Mouse (Mus musculus) kidney, adult 18-20 months (tissue): Measurements from ENCODE around the gene Nmnat2.

ENCODE experiments used
- DNase-seq: peaks from one replicate; pipeline ENCODE4 v3.0.0; 2021

Nmnat2 gene

DNA sequence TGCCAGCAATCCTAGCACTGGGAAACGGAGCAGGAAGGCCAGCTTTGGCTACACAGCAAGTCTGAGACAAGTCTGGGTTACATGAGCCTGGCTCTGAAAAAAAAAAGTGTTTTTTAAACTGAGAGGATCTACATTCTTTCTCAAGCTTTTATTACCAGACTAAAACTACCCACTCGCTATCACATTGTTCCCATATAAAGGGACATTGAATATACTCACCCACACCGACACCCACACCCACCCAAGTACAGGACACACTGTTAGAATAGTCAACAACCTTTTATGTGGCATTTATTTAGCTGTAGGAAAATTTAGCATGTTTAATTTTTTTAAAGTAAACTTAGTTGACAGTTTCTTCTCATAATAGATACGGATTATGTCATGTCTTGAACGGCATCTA lies 35.3 kb downstream of the Nmnat2 start:
- no peak for DNase-seq

DNA sequence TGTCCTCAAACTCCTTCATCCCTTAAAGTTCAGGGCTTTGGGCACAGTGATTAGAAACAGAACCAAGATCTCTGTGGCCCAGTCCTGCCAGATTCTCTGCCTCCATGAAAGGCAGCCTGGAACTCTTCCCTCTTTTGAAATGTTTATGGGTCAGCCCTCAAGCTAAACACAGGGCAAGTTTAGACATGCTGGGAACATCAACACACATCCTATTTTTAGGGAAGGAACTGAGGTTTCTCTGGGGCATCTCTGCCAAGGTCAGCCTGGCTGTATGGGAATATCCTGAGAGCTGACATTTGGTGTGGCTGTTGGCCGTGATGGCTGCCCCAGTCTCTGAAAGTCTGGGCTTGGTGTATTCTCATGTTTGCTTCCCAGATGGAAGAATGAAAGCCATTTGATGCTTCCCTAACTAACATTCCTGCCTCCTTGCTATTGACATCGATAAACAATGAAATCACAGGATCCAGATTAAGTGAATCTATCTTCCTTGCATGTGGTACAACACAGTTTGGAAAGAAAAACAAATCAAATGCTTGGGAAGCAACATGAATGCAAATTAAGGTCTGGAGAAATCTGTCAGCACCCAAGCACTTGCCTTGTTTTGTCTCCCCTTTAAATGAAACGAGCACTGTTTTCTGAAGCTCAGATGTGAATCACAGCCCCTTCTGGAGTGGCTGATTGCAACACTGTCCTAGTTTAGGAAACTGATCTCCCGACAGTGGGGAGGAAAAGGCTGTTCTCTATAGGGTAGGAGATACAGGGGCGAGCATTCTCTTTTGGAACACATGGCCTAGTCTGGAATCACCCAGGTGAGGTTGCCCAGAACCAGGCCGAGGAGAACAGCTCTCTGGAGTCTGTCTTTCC lies 37.7 kb downstream of the Nmnat2 start:
- no peak for DNase-seq

GRCm38 (mm10) chr1:152993803-152994202 lies 39.0 kb downstream of the Nmnat2 start:
- DNase-seq: no peak

DNA sequence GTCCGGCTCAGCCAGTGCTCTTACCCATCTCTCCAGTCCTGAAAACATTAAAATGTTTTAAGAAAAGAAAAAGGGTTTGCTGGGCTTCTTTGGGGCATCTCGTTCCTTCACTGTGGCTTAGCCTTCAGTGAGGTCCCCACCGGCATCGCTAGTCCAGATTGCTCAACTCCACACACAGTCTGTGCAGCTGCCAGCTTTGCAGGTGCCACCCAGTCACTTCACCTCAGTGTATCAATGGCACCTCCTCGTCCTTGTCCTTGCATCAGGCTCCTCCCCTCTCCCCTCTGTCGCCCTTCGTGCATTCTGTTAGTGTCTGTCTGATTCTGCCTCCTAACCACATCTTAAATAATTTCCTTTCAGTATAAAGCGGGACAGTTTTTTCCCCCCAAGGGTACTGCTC lies 45.2 kb downstream of the Nmnat2 start:
- DNase-seq: no peak

DNA sequence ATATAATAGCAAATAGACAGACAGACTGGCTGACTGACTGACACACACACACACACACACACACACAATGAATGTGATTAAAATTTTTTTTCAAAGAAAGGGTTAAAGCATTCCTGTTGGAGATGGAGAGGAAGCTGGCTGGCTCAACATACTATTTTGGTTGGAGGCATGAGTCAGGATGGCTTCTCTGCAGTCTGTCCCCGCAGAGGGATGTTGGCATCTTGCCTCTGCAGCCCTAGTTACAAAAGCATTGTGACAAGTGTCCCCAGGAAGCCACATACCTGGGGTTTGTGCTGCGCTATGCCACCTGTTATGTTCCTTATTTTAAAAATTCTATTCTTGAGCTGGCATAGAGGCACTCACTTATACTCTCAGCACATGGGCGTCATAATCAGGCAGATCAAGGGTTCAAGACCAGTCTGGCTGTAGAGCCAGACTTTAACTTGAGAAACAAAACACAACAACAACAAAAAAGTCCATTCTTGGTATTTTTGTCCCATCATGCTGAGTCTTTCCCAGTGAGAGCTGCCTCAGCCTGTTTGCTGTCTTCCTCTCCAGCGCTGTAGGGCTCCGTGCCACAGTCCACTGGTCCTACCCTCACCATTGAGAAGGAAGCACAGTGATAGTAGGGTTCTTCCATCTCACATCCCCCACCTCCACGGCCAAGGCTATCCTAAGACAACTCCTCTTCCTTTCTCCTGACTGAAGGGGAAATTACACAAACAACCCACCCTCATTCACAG lies 45.9 kb downstream of the Nmnat2 start:
- no peak for DNase-seq

- DNase-seq: no peak
These were observed 47.7 kb downstream of the Nmnat2 start for GRCm38 (mm10) chr1:153002295-153003050.

DNA sequence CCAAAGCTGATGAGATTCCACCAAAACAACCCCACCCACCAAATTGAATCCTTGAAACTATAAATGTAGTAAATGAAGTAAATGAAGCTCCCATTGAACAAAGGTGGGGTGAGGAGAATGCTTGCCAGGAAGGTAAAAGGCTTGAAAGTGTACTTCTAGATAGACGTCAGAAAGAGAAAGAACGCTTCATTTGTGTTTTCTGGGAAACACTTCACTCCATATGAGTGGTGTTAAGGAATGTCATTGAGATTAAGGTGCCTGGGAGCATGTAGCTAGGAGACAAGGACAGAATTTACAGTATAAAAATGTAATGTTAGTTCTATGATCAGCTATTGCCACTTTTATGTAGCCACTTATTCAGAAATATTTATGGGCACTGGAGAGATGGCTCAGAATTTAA lies 49.7 kb downstream of the Nmnat2 start:
- DNase-seq: no peak

DNA sequence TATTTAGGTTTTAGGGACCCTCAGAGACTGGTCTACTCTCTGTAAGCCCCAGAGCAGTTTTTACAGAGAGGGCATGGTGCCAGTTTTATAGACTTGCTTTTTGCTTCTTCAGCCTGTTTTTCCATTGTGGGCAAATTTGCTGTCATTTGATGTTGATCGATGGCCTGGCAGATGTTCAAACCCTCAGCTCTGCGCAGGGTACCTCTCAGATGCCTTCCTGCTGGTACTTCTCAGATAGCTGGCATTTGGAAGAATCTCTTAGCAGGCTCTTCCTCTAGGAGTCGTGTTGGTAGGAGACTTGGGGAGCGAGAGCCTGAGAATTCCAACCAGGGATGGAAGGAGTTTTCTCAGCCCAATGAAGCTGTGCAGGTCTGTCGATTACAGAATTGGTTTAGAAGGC lies 51.3 kb downstream of the Nmnat2 start:
- no peak for DNase-seq

- DNase-seq: no peak
These were observed 52.0 kb downstream of the Nmnat2 start for GRCm38 (mm10) chr1:153006761-153007160.

- DNase-seq: no peak
These were observed 52.5 kb downstream of the Nmnat2 start for GRCm38 (mm10) chr1:153007292-153007691.

DNA sequence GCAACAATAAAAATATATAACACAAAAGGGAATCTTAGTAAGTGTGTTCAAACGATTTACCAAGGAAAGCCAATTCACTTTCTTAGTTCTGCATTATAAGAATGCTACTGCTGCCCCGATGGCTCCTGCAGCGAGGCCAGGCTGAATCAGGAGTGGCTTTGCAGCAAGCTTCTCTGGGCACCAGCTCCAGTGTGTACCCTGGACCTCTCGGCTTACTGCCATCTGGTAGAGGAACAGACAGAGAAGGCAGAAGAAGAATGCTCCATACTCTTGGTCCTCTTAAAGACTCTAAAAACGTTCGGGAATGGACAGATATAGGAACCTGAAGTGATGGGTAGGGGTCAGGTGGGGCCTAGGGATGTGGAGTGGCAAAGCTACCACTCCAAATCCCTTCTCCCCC lies 53.0 kb downstream of the Nmnat2 start:
- no peak for DNase-seq

GRCm38 (mm10) chr1:153009338-153009737 lies 54.5 kb downstream of the Nmnat2 start:
- DNase-seq: no peak

- no peak for DNase-seq
These were observed 55.9 kb downstream of the Nmnat2 start for GRCm38 (mm10) chr1:153010353-153011351.

DNA sequence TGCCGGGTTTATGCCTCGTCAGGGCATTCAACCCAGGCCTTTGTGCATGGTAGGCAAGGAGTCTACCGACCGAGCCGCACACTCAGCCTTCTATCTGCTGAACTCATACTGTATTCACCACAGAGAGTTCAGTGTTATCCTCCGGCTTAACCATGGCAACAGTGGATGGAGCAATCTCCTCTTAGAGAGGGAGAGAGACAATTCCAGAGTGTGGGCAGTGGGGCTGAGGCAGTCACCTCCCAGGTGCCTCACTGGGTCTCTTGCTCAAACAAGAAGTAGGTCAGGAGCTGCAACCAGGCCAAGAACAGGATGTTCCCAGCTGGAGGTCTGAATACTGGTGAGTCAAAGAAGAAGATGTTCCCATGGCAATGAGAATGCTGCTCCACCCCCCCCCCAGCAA lies 56.8 kb downstream of the Nmnat2 start:
- DNase-seq: no peak

- no peak for DNase-seq
These were observed 58.9 kb downstream of the Nmnat2 start for GRCm38 (mm10) chr1:153013541-153014288.

DNA sequence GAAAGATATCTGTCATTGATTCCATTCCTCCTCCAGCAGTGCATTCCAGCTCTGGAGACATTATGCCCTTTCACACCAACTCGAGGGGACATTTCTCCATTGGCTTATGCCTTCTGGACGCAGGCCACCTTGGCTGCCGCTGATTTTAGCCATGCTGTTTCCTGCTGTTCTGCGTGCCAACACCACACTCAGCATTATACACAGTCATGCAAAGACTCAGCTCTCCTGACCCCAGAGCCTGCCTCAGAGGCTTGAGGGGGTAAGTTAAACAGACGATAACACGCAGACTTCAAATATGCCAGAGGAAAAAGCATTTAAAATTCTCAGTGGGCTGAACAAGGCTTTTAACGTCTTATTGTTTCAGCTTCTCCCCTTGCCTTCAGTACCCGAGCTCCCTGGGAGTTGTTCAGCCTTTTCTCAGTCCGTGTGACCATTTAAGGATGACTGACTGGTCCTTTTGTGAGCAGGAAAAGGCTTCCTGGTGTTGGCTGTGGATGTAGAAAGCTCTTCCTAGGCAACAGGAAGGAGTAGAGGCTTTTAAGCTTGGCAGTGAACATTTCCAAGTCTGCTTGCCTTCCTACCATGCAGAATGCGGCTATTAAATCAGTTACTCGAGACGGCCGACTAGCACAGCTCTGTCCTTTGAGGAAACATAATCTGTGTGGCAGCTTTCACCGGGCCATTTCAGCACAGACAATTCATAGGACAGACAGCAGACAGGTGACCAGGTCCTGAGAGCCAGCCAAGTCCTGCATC lies 59.8 kb downstream of the Nmnat2 start:
- peak; percentile 52 for DNase-seq

- DNase-seq: no peak
These were observed 61.8 kb downstream of the Nmnat2 start for GRCm38 (mm10) chr1:153016465-153017163.

- DNase-seq: no peak
These were observed 64.3 kb downstream of the Nmnat2 start for GRCm38 (mm10) chr1:153019128-153019527.

- no peak for DNase-seq
These were observed 64.8 kb downstream of the Nmnat2 start for GRCm38 (mm10) chr1:153019623-153020022.

DNA sequence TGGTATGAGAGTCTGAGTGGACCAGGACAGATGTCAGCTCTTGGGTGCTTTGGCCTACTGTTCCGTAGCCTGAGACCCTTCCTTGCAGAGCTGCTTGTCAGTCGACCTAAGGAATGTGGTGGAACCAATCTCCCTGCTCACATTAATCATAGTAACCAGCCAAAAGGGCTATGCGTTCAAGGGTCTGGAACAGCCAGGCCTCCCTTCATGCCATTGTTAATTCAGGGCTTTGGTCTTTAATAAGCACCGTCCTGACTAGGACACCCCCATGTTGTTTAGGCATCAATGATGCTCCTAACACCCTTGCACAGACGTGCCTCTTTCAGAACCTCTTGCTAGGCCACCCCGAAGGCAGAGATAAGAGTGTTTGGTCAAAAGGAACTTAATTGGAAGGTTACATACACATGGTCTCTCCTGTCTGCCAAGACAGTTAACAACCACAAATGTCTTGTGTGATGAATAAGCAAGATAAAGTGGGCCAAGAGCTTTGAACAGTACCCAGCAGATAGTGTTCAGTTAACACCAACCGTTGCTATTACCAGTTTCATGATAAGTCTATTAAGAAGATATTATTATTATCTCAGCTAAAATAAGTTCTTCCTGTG lies 66.3 kb downstream of the Nmnat2 start:
- DNase-seq: no peak
